ENCODE assay signal across 19 mouse cellular contexts in the genomic region with DNA sequence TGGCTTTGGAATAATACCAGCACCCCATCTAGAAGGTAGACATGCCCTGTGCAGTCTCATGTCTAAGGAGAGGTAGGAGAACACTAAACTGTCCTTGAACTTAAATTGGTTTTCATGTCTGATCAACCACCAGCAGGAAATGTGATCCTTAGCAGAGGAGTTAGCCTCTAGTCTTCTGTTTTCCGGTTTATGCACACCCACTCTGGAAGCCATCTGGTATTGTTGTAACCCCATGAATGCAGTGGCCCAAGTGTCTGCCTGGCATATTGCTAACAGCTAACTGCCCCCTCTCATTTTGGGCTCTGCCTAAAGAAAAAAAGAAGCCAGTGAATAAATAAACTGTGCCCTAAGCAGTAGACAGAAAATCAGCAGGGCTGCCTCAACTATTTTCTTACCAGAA.
A peak's percentile ranks its signal among the peaks of the same experiment; 100 is the strongest.
DNase-seq lines count a peak whose midpoint lies in the region; ATAC-seq and TF ChIP-seq lines count a peak whose summit lies in the region.
"Had no signal": no experiment of that assay in that cellular context is flagged by ENCODE, and none has a peak within 500 bp of the region (broad histone marks: within the 10 kb centered on the region; RNA-seq: fewer than 3 reads in every experiment).

No protein-coding gene starts in this region.

- WGBS in forebrain, postnatal 0 days: 61% methylated on average over 1 of the region's 1 CpGs

- ATAC-seq in frontal cortex, adult (ENCODE audit: low TSS enrichment): peak; percentile 42
- no peak for ATAC-seq in forebrain, postnatal 0 days
- ATAC-seq: hindbrain, embryonic 16.5 days had no signal

- DNase-seq in frontal cortex, postnatal 14 days (ENCODE audit: low spot score in 2 of 2): no peak
- DNase-seq in layer of hippocampus, adult 18-20 months (ENCODE audit: low spot score in 2 of 2): peak; percentile 19 to 38
- no peak for DNase-seq in layer of hippocampus, adult 11-12 months (ENCODE audit: low spot score)
- DNase-seq in right cerebral cortex, adult 18-20 months: peak; percentile 22
- DNase-seq in right cerebral cortex, postnatal 25 days: no peak
- DNase-seq in forebrain, postnatal 0 days: no peak
- DNase-seq: adrenal gland, postnatal 14 days; cerebellum, adult 2 months; embryo, embryonic 11 days; gastrocnemius, postnatal 10 days; heart, adult 18-20 months; heart, postnatal 10 days; heart, postnatal 4 days had no signal

- no peak for TF ChIP-seq CTCF in forebrain, postnatal 0 days (IDR thresholded peaks at IDR 0.05; ENCODE audit: low read depth)

- H3K9ac ChIP-seq in forebrain, postnatal 0 days: no peak overlapping the region
- H3K9ac ChIP-seq: embryonic facial prominence, embryonic 15.5 days; hindbrain, embryonic 12.5 days had no signal

- H3K27ac ChIP-seq in forebrain, postnatal 0 days (ENCODE audit: low read depth, low read length): no peak overlapping the region
- H3K27ac ChIP-seq: embryonic facial prominence, embryonic 15.5 days; heart, embryonic 10.5 days; hindbrain, embryonic 12.5 days had no signal

- 0 out of 2 replicates have a peak, but pooled peaks cover 4% of the 10 kb centered on the region for H3K36me3 ChIP-seq in forebrain, postnatal 0 days (ENCODE audit: insufficient read depth)
- H3K36me3 ChIP-seq: embryonic facial prominence, embryonic 15.5 days; heart, embryonic 10.5 days; hindbrain, embryonic 12.5 days had no signal

- H3K27me3 ChIP-seq in forebrain, postnatal 0 days (ENCODE audit: insufficient read depth, low read length): no peaks in the 10 kb centered on the region
- H3K27me3 ChIP-seq: embryonic facial prominence, embryonic 15.5 days; hindbrain, embryonic 12.5 days had no signal

- H3K4me2 ChIP-seq in forebrain, postnatal 0 days (ENCODE audit: low read depth): no peak overlapping the region
- H3K4me2 ChIP-seq: embryonic facial prominence, embryonic 15.5 days; hindbrain, embryonic 12.5 days had no signal

- H3K4me1 ChIP-seq in forebrain, postnatal 0 days (ENCODE audit: insufficient read depth): no peaks in the 10 kb centered on the region
- H3K4me1 ChIP-seq: embryonic facial prominence, embryonic 15.5 days; heart, embryonic 10.5 days; hindbrain, embryonic 12.5 days had no signal

- H3K9me3 ChIP-seq in forebrain, postnatal 0 days (ENCODE audit: low read length): no peaks in the 10 kb centered on the region
- H3K9me3 ChIP-seq: embryonic facial prominence, embryonic 15.5 days; heart, embryonic 10.5 days; hindbrain, embryonic 12.5 days had no signal

- no peak overlapping the region for H3K4me3 ChIP-seq in forebrain, postnatal 0 days (ENCODE audit: low read depth, low read length)
- H3K4me3 ChIP-seq: embryonic facial prominence, embryonic 15.5 days; erythroblast, embryonic 14.5 days; heart, embryonic 10.5 days; hindbrain, embryonic 12.5 days had no signal

Comparison
In these comparisons a context has a peak if more than half of its experiments do, and no peak if none do; other contexts are left out.
1. DNase-seq: peak in layer of hippocampus, adult 18-20 months (2 of 2) and right cerebral cortex, adult 18-20 months (single experiment); none in frontal cortex, postnatal 14 days (0 of 2), layer of hippocampus, adult 11-12 months (single experiment), right cerebral cortex, postnatal 25 days (single experiment) and forebrain, postnatal 0 days (single experiment).